Mouse (Mus musculus): ENCODE measurements around the gene Fbxl15.

DNA sequence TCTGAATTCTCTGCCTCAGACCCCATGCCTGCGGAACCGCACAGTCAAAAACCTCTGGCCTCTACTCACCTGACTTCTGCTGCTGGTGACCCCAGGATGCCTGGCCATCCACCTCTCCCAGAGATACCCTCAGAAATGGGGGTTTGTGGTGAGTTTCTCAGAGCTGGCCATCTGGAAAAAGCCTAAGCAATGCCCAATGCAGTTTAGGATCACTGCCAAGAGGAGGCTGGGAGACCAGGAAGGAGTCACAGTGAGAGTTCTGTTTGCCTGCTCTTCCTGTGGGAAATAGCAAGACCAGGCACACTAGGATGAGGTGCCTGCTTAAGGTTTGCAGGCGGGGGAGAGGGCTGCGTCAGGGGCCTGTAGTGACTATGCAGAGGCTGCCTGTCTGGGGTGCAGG, 43.3 kb upstream of the Fbxl15 start:
- TF ChIP-seq CTCF (IDR thresholded peaks at IDR 0.05), result no peak
- no peak for TF ChIP-seq EP300 (IDR thresholded peaks at IDR 0.05)
